Mouse (Mus musculus) lung, postnatal 4 days (tissue): Measurements from ENCODE around the gene Ccdc154.

Experiments used
- DNase-seq, 2 experiments: peaks; one replicate each; pipeline ENCODE4 v3.0.0; 2021

Ccdc154 gene

GRCm38 (mm10) chr17:25184961-25185360 lies 22.7 kb downstream of the Ccdc154 start:
- DNase-seq: no peak

GRCm38 (mm10) chr17:25187784-25188149 lies 25.5 kb downstream of the Ccdc154 start:
- no peak for DNase-seq

- DNase-seq: peak; percentile 85 to 89
Measured at GRCm38 (mm10) chr17:25188150-25189031, 26.1 kb downstream of the Ccdc154 start, which contains the start of gene Unkl. Gene Unkl (plus strand): TSS chr17:25188397.

- no peak for DNase-seq
Measured at GRCm38 (mm10) chr17:25189091-25189490, 26.8 kb downstream of the Ccdc154 start.

GRCm38 (mm10) chr17:25202401-25202800 lies 40.1 kb downstream of the Ccdc154 start:
- DNase-seq: no peak

GRCm38 (mm10) chr17:25210006-25210405 lies 47.7 kb downstream of the Ccdc154 start:
- DNase-seq: no peak

- peak in 1 of 2 experiments; percentile 39 for DNase-seq
Measured at GRCm38 (mm10) chr17:25210680-25211466, 48.6 kb downstream of the Ccdc154 start.

GRCm38 (mm10) chr17:25211705-25212104 lies 49.4 kb downstream of the Ccdc154 start:
- no peak for DNase-seq

GRCm38 (mm10) chr17:25215431-25215830 lies 53.2 kb downstream of the Ccdc154 start:
- DNase-seq: no peak

- DNase-seq: no peak
Measured at GRCm38 (mm10) chr17:25218967-25219366, 56.7 kb downstream of the Ccdc154 start.

GRCm38 (mm10) chr17:25219492-25220295 lies 57.4 kb downstream of the Ccdc154 start:
- DNase-seq: no peak

- DNase-seq: no peak
Measured at GRCm38 (mm10) chr17:25220746-25221145, 58.5 kb downstream of the Ccdc154 start.
